Mouse (Mus musculus) cerebral cortex, adult 2 months (tissue): ENCODE data around the gene Ccdc182.

Source experiments
- WGBS: fragments of 180-500 bp; shearing (Covaris S2); methylation state at CpG from one replicate; pipeline ENCODE4 v1.1.7; 2018; 5-methylcytosine and 5-hydroxymethylcytosine counted together

Gene Ccdc182

DNA sequence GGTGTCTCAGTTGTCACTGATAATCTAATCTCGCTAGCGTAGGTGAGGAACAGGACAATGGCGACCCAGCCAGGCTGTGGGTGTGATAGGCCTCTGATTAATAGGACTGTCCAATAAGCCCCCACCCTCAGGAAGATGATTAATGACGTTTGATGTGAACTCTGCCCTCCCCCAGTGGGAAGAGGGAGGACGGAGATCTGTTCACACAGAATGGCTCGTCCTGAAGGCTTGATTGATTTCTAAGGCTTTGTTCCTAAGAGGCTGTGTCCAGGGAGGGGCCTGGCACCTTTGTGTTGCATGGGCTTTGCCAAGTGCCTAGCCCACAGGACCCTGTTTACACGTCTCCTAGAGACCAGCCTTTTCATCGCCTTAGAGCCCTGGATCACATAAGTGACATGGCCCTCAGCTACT, 13.4 kb upstream of the Ccdc182 start:
- 78% methylated on average over 8 of the region's 8 CpGs for WGBS

DNA sequence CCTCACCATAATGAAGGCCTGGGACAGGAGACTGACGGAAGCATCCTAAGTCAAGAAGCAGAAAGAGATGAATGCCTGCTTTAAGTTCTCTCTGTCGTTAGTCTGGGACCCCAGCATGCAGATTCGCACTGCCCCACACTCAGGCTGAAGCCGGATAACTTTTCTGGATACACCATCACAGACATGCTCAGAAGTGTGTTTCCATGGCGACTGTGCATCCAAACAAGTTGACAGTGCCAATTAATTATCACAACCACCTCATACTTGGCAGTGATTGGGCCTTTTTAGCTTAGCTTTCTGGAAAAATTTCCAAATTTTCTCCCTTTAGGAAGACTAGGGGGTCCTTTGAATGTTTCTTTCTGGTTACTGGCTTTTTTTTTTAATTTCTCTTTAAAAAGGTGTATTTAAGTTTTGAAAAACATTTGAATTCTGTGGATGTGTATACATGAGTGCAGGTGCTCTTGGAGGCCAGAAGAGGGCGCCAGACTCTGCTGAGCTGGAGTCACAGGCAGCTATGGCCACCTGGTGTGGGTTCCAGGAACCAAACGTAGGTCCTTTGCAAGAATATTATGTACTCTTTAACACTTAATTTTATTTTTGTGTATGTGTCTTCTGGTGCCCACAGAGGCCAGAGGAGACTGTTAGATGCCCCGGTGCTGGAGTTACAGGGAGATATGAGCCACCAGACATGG, 12.3 kb upstream of the Ccdc182 start:
- WGBS = 76% methylated on average over 8 of the region's 8 CpGs

GRCm38 (mm10) chr11:88282516-88282915, 11.3 kb upstream of the Ccdc182 start:
- 99% methylated on average over 2 of the region's 2 CpGs for WGBS

- 78% methylated on average over 8 of the region's 8 CpGs for WGBS
Measured at GRCm38 (mm10) chr11:88286019-88286418, 7.8 kb upstream of the Ccdc182 start.

DNA sequence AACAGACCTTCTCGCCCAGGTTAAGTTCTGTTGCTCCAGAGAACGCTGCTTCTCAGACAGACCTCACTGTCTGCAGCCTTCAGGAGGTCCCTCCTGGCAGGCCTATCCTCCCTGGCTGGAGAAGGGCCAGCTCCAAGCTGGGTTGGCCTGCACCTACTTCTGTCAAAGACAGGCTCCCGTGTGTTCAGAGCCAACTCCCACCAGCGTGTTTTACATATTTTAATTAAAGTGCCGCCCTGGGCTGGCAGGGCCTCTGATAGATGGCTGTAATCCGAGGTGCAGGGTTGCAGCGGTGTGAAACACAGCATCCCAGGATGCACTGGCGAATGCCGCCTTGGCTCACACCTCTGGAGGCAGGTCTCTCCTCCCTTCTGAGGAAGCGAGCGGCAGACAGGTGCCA, 5.5 kb upstream of the Ccdc182 start:
- WGBS = 53% methylated on average over 11 of the region's 11 CpGs

GRCm38 (mm10) chr11:88288805-88289340, 5.0 kb upstream of the Ccdc182 start:
- 52% methylated on average over 12 of the region's 12 CpGs for WGBS

DNA sequence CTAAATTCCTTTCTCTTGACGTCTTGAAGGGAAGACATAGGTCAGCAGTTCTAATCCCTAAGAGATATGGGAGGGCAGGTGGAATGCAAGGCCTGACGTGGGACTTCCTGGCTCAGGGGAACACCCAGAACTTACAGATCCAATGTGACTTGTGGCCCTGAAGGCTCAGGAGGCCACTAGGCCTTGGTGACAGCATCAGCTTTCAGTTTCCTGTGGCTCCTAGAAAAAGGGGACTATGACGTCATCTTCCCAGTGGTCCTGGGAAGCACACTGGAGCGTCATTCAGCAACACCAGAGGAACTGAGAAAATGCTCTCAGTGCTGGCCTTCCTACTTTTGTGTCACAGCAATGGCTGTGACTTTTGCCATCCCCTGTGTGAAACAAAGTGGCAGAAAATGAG, 2.6 kb upstream of the Ccdc182 start:
- WGBS = 82% methylated on average over 4 of the region's 4 CpGs

DNA sequence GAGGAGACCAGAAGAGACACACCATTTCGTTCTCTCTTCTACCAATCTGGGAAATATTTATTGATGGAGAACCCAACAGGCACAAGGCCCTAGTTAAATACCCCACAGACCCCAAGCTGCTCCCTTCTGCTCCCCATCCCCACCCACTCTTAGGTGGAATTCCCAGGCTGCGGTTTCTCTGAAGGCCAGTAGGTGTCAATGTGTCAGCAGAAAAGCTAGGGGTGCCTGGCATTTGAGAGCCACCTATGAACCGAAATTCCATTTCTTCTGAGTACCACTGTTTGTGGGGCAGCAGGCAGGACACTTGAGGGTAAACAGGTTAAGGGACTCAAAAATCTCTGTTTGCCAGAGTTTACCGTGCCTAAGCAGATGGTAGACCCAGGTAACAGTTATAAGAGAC, 2.2 kb upstream of the Ccdc182 start:
- WGBS = 53% methylated on average over 4 of the region's 4 CpGs

- WGBS = 62% methylated on average over 17 of the region's 17 CpGs
Measured at GRCm38 (mm10) chr11:88294394-88294710, 494 bp downstream of the Ccdc182 start.

- WGBS = 88% methylated on average over 5 of the region's 5 CpGs
Measured at GRCm38 (mm10) chr11:88295298-88295697, 1.4 kb downstream of the Ccdc182 start.

DNA sequence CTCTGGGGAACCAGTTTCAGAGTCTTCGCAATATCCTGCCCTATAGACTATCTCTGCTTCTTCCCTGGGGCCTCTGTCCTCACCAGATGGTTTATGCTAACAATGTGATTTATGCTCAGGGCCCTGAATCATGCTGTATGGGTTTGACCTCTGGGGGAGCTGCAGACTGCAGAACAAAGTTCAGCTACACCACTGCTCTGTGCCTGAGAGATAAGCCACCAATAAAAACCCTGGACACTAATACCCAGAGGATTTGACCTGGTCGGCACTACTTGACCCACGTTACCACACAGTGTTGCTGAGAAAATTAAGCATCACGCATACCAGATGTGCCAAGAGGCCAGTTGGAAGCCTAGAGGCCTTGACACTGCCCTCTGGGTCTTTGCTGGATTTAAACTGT, 3.7 kb downstream of the Ccdc182 start:
- WGBS = 87% methylated on average over 4 of the region's 4 CpGs

DNA sequence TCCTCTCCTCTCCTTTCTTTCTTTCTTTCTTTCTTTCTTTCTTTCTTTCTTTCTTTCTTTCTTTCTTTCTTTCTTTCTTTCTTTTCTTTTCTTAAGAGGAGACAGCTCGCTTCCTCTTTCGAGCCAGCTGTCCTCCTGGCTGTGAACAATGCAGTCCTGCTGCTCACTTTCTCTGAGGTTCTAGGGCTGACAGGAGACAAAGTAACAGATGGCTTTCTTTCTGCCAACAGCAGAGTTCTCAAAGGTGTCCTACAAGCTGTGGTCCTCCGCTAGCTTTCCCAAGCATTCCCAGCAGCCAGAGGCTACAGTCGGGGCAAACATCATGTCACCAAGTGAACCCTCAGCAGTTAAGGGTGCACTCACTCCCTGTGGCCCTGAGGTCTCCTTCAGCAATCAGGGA, 5.5 kb downstream of the Ccdc182 start:
- WGBS = 84% methylated on average over 4 of the region's 4 CpGs

- WGBS = 86% methylated on average over 6 of the region's 6 CpGs
Measured at GRCm38 (mm10) chr11:88301619-88302018, 7.8 kb downstream of the Ccdc182 start.

DNA sequence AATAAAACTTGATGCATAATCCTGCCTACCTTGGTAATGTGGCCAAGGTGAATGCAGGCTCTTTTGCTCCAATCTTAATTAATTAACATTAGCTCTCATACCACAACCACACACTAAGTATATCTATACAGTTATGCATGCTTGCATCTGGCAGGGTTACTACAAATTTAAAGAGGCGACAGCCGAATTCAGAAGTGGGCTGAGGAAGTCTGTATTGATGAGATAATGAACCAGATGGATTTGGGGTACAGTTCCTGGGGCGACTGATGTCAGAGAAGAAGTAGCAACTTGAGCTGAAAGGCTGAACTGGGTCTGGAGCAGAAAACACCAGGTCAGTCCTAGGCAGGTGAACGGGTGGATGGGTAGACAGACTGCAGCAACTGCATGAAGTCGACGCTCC, 11.9 kb downstream of the Ccdc182 start:
- WGBS = 95% methylated on average over 6 of the region's 6 CpGs

- 88% methylated on average over 14 of the region's 14 CpGs for WGBS
Measured at GRCm38 (mm10) chr11:88307616-88308543, 14.0 kb downstream of the Ccdc182 start.

GRCm38 (mm10) chr11:88309059-88309700, 15.3 kb downstream of the Ccdc182 start:
- WGBS = 76% methylated on average over 10 of the region's 10 CpGs

DNA sequence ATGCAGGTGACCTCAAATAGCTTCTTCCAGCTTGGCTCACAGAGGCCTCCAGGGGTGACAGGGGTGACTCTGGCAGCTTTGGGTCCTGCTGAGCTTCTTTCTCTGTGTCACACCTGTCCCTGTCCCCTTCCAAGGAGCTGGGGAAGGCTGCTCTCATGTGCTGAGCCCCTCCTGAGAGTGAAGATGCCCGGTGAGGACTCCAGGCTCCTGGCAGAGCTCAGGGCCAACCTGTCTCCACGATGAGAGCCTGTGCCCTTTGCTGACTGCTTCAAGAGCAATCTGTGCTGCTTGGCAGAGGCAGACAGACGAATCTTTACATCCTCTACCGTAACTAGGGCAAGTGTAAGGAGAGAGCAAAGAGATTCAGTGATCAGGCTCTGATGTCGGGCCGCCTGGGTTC, 16.9 kb downstream of the Ccdc182 start:
- 80% methylated on average over 6 of the region's 6 CpGs for WGBS

DNA sequence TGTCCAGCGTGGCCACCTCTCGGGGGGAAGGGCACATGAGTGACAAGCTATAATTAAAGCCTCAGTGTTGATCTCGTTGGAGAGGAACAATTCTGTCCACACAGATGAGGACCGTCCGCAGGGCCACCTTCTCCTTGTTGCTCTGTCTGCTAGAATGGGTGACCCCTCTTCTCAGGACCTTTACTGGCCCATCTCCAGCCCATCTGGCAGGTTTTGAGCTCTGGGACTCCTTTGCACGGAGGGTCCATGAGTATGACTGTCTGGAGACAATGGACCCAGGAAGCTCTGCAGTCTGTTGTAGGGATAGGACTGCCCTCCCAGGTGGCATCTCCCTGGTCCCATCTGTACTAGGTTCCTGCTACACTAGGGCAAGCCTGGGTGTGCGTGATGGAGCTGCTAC, 17.7 kb downstream of the Ccdc182 start:
- WGBS = 85% methylated on average over 7 of the region's 7 CpGs

- 80% methylated on average over 8 of the region's 8 CpGs for WGBS
Measured at GRCm38 (mm10) chr11:88313512-88313911, 19.7 kb downstream of the Ccdc182 start.

DNA sequence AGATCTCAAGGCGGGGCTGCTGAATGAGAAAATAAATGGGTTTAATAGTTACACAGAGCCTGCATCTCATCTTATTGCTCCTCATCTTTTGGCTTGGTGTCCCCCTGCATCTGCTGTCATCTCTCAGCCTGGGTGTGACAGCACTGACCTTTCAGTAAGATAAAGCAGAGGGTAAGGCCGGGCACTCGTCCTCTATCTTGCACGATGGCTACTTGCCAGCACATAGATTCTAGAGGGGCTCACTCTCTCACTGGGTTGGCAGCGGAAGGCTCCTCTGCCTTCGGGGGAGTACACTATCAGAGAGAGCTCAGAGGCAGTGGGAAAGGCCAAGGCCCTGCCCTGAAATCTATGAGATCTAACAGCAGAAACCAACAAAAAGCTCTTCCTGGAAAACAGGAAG, 20.6 kb downstream of the Ccdc182 start:
- WGBS = 91% methylated on average over 6 of the region's 6 CpGs

DNA sequence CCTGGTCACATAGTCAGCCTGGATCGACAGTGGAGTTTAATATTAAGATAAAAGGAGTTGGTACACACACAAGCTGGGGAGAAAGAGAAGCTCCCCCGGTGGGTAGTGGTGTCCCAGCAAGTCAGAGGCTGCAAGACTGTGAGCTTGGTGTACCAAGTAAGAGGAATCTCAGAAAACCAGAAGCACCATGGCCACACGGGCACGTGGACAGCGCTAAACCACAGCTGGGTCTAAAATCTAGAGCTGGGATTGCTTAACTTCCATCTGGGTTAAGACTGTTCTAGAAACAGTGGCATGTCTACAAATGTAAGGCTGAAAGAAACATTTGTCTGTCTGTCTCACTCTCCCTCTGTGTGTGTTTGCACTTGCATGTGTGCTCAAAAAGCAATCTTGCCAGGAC, 21.5 kb downstream of the Ccdc182 start:
- WGBS = 84% methylated on average over 5 of the region's 5 CpGs

DNA sequence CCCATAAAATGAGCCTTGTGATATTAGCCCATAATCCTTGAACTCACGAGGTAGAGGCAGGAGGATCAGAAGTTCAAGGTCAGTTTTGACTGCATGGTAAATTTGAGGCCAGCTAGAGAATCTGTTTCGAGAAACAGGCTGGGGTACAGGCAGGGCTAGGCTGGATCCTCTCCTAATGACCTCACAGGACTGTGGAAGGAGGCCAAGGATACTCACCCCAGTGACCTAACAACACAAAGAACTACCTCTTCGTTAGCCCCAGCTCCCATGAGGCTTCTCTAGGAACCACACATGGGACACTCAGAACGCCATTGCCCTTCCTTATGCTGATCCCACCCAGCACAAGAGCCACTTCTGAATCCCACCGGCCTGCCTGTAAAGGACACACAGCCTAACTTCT, 25.0 kb downstream of the Ccdc182 start:
- WGBS = 77% methylated on average over 5 of the region's 5 CpGs
